Mouse (Mus musculus) lung, postnatal 25 days (tissue): Measurements from ENCODE around the gene Slc22a14.
"Not testable (repeated sequence)": the region's sequence is repeated elsewhere in the genome, so short reads cannot be mapped to it uniquely, and the experiment has no call there.

ENCODE experiments used
- DNase-seq: peaks from one replicate; pipeline ENCODE4 v3.0.0; 2022; ENCODE audit warnings: low spot score

Gene Slc22a14

DNA sequence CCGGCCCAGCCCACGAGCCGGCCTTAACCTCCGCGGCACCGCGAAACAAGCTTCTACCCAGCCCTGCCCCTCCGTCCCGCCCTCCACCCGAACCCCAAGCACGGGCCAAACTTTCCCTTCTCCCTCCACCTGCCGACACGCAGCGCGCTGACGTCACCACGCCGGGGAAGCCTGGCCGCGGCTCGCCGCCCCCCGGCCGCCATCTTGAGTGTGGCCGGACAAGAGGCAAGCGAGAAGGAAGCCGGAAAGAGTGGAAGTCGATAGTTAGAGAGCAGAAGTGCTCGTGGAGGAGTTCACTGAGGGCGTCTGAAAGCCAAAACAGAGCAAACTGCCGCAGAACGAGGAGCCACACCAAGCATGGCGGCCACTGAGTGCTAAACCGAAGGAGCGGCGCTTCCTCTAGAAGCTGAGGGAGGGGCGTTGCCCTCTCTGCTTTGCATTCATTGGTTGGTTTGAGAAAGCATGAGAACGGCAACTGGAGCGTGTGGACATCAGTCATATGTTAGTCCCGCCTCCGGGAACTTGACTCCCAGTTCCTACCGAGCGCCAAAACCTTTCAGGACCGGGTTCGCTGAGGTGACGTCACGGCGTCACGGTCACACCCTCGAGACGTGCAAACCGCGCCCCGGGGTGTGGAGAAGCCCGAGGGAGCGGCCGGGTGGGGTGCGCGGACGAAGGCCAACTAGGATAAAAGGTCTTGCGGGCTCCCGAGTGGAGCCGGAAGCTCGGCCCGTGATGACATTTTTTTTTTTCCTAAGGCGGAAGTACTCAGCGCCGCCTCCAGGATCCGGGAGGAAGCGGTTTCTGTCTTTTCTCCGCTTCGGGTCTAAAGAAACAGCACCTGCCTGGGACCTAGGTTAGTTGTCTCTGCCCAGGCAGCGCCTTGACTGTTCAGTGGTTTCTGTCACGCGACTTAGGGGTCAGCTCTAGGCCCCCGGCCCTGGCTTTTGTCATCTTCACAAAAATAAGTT is 42.8 kb downstream of the Slc22a14 start, which contains the start of gene Oxsr1:
Gene Oxsr1 (minus strand): TSS at position 139 of the 971 bp plus-strand sequence.
- DNase-seq: peak; percentile 100

DNA sequence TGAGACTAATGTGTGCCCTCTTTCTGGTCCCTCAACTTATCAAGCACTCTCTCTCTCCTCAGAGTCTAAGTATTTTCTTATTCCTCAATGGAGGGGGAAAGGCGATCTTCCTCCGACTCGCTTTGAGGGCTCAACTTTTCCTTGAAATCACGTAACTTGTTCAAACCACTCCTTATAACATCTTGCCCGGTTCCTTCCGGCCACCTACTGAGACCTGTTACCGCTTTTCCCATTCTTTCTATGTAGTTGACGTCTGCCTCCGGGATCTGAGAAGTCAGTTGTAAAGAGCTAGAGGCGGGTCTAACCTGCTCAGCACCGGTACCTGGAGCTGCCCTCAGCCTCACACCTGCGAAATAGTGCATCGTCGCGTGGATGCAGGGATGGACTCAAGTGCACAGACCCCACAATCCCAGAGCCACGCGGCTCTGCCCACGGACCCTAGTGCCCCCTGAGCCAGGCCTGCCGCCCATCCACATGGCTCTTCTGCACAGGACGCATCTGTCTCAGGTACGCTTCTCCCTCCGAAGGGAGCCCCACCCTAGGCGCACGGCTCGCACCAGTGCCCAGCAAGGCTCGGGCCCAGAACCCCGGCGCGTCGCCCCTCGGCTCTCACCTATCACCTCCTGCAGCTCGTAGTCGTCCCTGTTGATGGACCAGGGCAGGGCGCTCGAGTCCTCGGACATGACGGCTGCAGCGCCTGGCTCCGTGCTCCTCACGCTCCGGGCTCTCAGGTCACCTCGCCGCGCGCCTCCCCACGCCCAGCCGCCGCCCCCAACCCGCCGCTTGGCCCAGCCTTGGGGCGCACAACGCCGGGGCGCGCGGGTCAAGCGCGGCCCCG is 43.7 kb downstream of the Slc22a14 start:
- DNase-seq: no peak

GRCm38 (mm10) chr9:119320946-119321345 is 44.4 kb downstream of the Slc22a14 start:
- DNase-seq: no peak

DNA sequence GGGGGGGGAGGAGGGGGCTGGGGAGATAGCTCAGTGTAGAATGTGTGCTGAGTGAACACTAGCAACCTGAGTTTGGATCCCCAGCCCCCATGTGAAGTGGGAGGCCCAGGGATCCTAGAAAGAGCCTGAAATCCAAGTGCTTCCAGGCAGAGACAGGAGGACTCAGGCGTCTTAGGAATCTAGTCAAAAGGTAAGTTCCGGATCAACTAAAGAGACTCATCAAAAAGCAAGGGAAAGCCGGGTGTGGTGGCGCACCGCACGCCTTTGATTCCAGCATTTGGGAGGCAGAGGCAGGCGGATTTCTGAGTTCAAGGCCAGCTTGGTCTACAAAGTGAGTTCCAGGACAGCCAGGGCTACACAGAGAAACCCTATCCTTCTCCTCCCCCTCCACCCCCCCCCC is 44.9 kb downstream of the Slc22a14 start:
- no peak for DNase-seq

DNA sequence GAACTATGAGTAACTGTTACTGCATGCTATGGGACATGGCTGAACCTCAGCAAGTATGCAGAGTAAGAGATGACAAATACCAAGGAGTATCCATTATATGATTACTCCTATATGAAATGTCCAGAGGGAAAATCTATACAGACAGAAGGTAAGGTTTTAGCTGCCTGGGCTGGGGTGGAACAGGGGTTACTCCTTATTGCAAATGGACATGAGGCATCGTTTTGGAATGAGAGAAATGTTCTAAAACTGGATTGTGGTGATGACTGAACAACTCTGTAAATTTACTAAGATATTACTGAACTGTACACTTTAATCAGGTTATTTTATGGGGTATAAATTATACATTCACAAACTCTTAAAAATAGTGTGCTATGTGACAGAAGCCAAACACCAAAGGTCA is 46.5 kb downstream of the Slc22a14 start:
- no peak for DNase-seq

GRCm38 (mm10) chr9:119313096-119313495 is 52.3 kb downstream of the Slc22a14 start:
- DNase-seq: no peak

GRCm38 (mm10) chr9:119309067-119309466 is 56.3 kb downstream of the Slc22a14 start:
- DNase-seq: no peak

GRCm38 (mm10) chr9:119305863-119306262 is 59.5 kb downstream of the Slc22a14 start:
- DNase-seq: no peak

GRCm38 (mm10) chr9:119298563-119298962 is 66.8 kb downstream of the Slc22a14 start:
- no peak for DNase-seq

DNA sequence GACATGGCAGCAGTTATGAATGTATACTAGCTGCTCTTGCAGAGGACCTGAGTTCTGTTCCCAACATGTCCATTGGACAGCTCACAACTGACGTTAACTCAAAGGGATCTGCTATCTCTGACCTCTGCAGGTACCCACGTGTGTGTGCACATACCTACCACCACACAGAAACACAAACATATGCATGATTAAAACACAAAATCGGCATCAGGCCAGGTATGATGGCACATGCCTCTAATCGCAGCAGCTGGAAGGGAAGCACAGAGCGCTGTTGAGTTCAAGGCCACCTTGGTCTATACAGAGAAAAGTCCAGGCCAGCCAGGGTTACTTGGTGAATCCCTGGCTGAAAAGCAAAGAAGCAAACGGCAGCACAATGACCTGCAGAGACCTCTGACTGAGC is 67.7 kb downstream of the Slc22a14 start:
- DNase-seq: no peak

GRCm38 (mm10) chr9:119290791-119291190 is 74.6 kb downstream of the Slc22a14 start:
- DNase-seq: no peak

DNA sequence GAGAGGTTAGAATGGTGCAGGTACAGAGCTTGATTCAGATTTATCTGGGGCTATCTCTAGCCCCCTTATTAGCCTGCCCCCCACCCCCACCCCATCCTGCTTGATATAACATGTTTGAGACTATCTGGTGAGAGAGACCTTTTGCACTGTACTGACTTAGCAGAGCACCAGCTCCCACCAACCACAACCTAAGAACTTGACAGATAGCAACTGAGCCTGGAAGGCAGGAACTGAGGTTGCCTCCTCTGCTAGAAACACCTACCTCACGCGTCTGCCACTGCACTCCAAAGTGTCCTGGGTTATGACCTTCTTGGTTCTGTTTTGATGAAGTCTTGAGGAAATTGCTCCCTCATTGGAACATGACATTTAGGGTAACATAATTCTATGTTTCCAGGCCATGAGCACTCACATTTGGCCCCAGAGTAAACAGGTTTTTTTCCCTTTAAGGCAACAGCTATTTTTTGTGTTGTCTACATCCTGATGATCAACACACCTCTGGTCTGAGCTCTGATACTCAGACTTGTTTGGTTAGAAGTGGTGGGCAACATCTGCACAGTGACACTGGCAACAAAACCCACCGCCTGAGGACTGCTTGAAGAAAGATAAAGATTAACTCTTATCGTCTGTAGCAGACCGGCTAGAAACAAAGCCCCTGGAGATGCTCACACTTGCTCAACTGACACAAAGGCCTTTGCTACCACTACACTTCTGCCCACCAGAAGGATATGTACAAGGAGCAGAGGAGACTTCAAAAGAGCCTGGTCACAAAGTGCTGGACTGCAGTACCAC is 84.3 kb downstream of the Slc22a14 start:
- no peak for DNase-seq

- DNase-seq: no peak
These were observed 87.3 kb downstream of the Slc22a14 start for GRCm38 (mm10) chr9:119278031-119278430.

DNA sequence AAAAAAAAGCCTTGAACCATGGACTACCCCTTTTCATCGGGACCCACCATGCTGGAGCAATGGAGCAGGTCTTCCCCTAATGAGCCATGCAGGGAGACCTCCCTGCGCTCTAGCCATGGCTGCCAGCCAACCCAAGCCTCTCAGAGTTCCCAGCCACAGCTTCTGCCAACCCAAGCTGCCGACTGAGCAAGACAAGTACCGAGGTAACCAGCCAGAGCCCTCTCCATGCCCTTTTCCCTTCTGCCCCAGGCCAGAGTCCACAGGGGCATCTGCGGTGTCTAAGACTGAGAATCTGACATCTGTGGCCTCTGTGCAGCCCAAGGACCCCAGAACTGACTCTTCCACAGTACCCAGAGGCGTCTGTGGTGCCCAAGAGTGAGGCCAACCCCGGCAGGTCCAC is 89.0 kb downstream of the Slc22a14 start:
- DNase-seq: no peak

DNA sequence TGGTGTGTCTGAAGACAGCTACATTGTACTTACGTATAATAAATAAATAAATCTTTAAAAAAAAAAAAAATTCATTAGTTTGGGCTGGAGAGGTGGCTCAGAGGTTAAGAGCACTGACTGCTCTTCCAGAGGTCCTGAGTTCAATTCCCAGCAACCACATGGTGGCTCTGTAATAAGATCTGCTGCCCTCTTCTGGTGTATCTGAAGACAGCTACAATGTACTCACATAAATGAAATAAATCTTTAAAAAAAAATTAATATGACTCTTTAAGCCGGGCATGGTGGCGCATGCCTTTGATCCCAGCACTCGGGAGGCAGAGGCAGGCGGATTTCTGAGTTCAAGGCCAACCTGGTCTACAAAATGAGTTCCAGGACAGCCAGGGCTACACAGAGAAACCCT is 90.5 kb downstream of the Slc22a14 start:
- not testable (repeated sequence) for DNase-seq

GRCm38 (mm10) chr9:119271496-119271895 is 93.9 kb downstream of the Slc22a14 start:
- DNase-seq: no peak

DNA sequence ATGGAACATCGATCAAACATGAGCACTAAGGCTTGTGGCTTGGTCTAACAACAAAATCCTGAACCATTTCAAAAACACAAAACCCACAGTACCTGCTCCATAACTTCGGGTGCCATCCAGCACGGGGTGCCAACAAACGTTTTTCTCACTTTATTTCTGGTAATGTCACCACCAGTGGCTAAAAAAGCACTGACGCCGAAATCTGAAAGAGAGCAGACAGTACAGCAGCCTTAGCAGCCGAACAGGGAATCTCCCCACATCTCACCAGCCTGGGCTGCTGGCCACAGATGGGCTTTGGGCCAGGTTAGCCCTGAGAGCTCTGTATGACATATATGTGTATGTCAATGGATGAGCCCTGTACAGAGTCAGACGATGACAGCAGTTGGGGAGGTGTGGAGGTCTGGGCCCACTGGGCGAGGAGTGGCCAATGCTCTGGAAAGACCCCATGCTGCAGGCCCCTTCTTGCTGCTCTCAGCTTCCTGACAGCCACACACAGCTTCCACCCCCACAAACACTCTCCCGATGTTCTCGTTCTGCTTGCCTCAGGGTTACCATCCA is 96.7 kb downstream of the Slc22a14 start:
- DNase-seq: no peak

DNA sequence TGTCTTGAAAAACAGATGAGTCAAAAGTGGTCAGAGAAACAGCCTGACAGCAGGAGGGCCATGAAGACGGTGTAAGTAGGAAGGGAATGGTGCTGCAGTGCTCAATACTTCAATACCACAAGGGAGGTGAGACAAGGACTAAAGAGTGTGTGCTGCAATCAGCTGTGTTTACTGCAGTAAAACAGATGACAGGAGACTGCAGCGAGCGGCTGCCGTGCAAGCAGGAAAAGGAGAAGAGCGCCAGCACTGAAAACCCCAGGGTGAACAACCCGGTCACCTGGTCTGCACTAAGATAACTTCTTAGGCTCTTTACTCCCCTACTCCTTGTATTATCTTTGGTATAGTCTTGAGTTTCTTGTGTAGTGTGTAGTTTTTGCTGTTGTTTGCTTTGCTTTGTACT is 97.2 kb downstream of the Slc22a14 start:
- DNase-seq: no peak

DNA sequence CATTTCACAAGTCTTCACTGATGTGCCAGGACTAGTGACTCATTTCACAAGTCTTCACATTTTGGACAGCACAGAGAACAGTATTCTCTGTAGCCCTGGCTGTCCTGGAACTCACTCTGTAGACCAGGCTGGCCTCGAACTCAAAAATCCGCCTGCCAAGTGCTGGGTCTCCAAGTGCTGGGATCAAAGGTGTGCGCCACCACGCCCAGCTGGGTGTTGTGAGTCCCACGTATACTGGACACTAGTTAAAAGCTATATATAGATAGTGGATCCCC is 99.3 kb downstream of the Slc22a14 start:
- not testable (repeated sequence) for DNase-seq

DNA sequence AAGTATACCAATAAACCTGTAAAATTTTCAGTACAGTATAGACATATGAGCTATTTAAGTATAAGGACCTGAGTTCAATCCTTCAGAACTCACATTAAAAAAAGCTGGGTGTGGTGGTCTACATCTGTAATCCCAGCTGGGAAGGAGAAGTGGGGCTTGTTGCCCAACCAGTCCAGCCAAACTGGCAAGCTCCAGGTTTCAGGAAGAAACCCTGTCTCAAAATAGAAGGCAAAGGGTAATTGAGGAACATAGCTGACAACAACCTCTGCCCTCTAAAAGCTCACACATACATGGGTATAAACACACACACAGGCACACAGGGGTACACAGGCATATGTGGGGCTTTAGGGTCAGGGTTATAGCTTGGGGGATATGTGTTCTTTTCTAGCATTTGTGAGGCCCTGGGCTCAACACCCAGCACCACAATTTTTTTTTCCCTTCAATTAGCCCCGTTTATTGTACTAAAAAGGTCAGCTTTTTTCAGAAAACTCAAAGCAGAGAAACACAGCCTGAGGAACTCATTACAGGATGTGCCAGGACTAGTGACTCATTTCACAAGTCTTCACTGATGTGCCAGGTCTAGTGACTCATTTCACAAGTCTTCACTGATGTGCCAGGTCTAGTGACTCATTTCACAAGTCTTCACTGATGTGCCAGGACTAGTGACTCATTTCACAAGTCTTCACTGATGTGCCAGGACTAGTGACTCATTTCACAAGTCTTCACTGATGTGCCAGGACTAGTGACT is 99.8 kb downstream of the Slc22a14 start:
- DNase-seq: peak; percentile 25

DNA sequence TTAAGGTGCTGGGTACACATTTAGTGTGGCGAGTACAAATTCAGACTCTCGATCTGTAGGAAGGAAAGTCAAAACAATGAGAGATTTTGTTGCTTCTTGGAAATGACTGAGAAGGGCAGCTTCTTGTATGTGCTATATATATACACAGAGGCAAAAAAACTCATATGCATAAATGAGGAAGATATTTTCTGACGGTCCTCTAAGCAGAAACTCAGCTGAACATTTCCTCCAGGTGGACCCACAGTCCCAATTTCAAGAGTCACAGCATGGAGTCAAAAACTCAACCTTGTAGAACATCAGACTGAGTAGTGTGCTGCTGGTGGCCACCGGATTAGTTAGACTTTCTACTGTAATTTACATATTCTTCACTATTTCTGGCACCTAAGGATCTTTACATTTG is 102.3 kb downstream of the Slc22a14 start:
- DNase-seq: no peak
